Mouse (Mus musculus): ENCODE results near the gene Dppa1.
"Not testable (repeated sequence)": the region's sequence is repeated elsewhere in the genome, so short reads cannot be mapped to it uniquely, and the experiment has no call there.

GRCm38 (mm10) chr11:46649655-46650054, 20.6 kb upstream of the Dppa1 start:
- TF ChIP-seq POLR2A (IDR thresholded peaks at IDR 0.05; ENCODE audit: borderline replicate concordance, extremely low read depth, insufficient read depth, insufficient read length, poor library complexity, severe bottlenecking); CTCF (IDR thresholded peaks at IDR 0.05; ENCODE audit: borderline replicate concordance, extremely low read depth, insufficient read depth, insufficient read length): not testable (repeated sequence)

Measured in brain, embryonic 14.5 days (tissue).